Mouse (Mus musculus) CD8-positive naive resting alpha-beta T cell, adult 2 months (primary cell): ENCODE results near the gene Mdh2.
A peak's percentile ranks its signal among the peaks of the same experiment; 100 is the strongest.

ENCODE experiments used
- DNase-seq, 2 experiments: peaks; one replicate each; pipeline ENCODE4 v3.0.0; 2022; ENCODE audit warnings: low read depth in 2 of 2, low spot score in 2 of 2

The Mdh2 gene

DNA sequence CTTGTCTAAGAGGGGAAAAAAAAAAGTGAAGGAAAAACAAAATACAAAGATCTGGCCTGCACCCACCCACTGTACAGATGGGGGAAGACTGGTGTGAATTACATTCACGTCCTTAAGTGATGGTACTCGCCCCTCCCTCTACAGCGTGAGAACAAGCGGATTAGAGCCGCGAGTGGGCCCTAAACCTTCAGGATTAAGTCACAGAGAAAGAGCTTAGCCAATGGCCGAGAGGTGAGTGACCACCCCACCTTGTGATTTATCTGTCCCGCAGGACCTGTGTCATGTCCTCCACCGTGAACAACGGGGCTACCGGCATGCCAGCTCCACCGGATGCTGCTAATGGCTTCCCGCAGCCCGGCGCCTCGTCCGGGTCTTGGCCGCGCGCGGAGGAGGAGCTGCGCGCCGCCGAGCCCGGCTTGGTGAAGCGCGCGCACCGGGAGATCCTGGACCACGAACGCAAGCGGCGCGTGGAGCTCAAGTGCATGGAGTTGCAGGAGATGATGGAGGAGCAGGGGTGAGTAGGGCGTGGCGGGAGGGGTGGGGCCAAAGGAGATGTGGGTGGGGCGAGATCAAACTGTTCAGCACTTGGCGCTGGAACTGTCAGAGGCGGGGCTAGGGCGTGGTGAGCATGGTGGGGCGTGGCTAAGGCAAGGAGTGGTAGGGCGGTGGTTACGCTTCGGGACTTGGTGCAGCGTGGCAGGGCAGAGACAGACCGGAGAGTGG is 56.6 kb downstream of the Mdh2 start:
- peak in 1 of 2 experiments; percentile 33 for DNase-seq

DNA sequence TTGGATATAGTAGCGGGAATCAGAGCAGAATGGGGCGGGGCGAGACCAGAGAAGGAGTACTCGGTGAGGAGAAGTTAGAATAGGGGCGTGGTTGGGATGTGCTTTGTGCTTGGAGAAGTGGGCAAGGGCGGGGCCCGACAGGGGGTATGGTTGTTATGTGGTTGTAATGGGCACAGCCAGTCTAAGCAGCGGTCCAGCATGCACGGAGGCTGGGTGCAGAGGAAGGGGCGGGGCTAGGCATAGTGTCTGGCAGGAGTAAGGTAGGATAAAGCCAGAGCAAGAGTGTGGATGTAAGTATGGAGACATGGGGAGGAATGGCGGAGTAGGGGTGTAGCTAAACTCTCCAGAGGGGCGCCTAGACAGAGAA is 57.2 kb downstream of the Mdh2 start:
- no peak for DNase-seq

DNA sequence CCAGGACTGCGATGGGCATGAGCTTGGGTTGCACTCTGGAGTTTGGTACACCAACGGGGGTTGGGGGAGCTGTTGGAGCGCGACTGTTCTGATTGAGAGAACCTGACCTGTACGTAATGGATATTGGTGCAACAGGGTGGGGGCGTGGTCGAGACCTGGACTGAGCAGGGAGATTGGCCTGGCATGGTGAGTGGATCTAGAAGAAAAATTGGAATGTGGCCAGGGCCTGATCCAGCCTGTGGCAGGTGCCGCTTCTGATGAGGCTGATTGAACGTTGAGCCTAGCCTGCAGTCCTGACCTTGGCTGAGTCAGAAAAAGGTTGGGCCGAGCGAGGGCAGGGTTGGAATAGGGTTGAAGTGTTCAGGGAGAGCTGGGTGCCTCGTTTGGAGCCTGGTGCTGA is 57.7 kb downstream of the Mdh2 start:
- no peak for DNase-seq
